12 mouse cellular contexts compared by ENCODE assay signal in the genomic region with DNA sequence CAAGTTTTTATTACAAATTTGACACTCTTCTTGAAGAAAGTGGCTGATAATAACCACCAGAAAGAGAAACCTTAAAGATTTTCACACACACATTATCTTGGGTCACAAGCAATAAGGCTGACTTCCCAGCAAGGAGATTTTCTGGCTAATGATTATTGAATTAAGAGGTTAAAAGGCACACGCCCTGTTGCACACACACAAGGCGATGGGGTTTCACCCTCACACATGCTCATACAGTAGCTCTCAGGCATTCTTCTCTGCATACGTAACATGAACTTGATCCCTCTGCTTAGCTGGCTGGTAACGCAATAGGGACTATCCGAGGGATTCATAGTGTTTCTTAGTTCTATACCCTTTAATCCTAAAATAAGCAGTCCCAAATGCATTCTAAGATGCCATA.
"Had no signal": no experiment of that assay in that cellular context is flagged by ENCODE, and none has a peak within 500 bp of the region (broad histone marks: within the 10 kb centered on the region; RNA-seq: fewer than 3 reads in every experiment).

No protein-coding gene starts in this region.

- H3K4me3 ChIP-seq: limb, embryonic 15.5 days; liver, embryonic 12.5 days; midbrain, embryonic 13.5 days; myocyte; neural tube, embryonic 15.5 days had no signal

- H3K4me1 ChIP-seq: limb, embryonic 15.5 days; liver, embryonic 12.5 days; midbrain, embryonic 13.5 days; neural tube, embryonic 15.5 days had no signal

- H3K9ac ChIP-seq: limb, embryonic 15.5 days; liver, embryonic 12.5 days; lung, embryonic 14.5 days; midbrain, embryonic 13.5 days; neural tube, embryonic 15.5 days had no signal

- H3K4me2 ChIP-seq: limb, embryonic 15.5 days; liver, embryonic 12.5 days; lung, embryonic 14.5 days; midbrain, embryonic 13.5 days; neural tube, embryonic 15.5 days had no signal

- H3K27ac ChIP-seq: hindbrain, postnatal 0 days; limb, embryonic 15.5 days; liver, embryonic 12.5 days; midbrain, embryonic 13.5 days; neural tube, embryonic 15.5 days had no signal

- H3K27me3 ChIP-seq: limb, embryonic 15.5 days; liver, embryonic 12.5 days; neural tube, embryonic 15.5 days had no signal

- H3K36me3 ChIP-seq: limb, embryonic 15.5 days; liver, embryonic 12.5 days; midbrain, embryonic 13.5 days; neural tube, embryonic 15.5 days had no signal

- ATAC-seq: hindbrain, postnatal 0 days; liver, embryonic 12.5 days; midbrain, embryonic 13.5 days had no signal

- H3K9me3 ChIP-seq: limb, embryonic 15.5 days; liver, embryonic 12.5 days; midbrain, embryonic 13.5 days; neural tube, embryonic 15.5 days had no signal

- DNase-seq: kidney, postnatal 14 days; lung, embryonic 14.5 days; lung, postnatal 14 days; right cerebral cortex, postnatal 4 days; spleen, adult 18-20 months; thymus, postnatal 14 days had no signal
